Mouse (Mus musculus) neural tube, embryonic 14.5 days (tissue): ENCODE data around the gene Ccdc113. TPM values are rescaled to one million over a fixed set of nuclear protein-coding genes. Genes with fewer than 3 reads are reported as not detected.

Experiments
- ATAC-seq: fragments of 200-750 bp; cut with Nextera tagmentation; 2 replicates; pipeline ENCODE4 v1.8.0; 2017; ENCODE audit warnings: low read depth, mild to moderate bottlenecking, moderate TSS enrichment, moderate library complexity
- H3K27ac ChIP-seq: fragments of 300-500 bp; sonication (generic); 2 replicates; pipeline ENCODE4 v1.5.1; 2014; ENCODE audit warnings: low read depth, mild to moderate bottlenecking, control low read depth, low read length, moderate library complexity, mixed read lengths
- H3K27me3 ChIP-seq: fragments of 300-500 bp; sonication (generic); 2 replicates; pipeline ENCODE4 v1.6.1; 2014; ENCODE audit warnings: low read length; ENCODE audit not compliant: control insufficient read depth, insufficient read depth
- H3K36me3 ChIP-seq: fragments of 300-500 bp; sonication (generic); 2 replicates; pipeline ENCODE4 v1.6.1; 2014; ENCODE audit warnings: low read length, mixed read lengths; ENCODE audit not compliant: control insufficient read depth, insufficient read depth
- H3K4me1 ChIP-seq: fragments of 300-500 bp; sonication (generic); 2 replicates; pipeline ENCODE4 v1.6.1; 2014; ENCODE audit warnings: low read length; ENCODE audit not compliant: control insufficient read depth, insufficient read depth
- H3K4me2 ChIP-seq: fragments of 300-500 bp; sonication (generic); 2 replicates; pipeline ENCODE4 v1.6.1; 2014; ENCODE audit warnings: mild to moderate bottlenecking, low read depth, low read length, control low read depth
- H3K4me3 ChIP-seq: fragments of 300-500 bp; sonication (generic); 2 replicates; pipeline ENCODE4 v1.5.1; 2014; ENCODE audit warnings: low read depth, low read length, control low read depth, mixed read lengths
- H3K9ac ChIP-seq: fragments of 300-500 bp; sonication (generic); replicated peaks from 2 replicates; pipeline ENCODE4 v1.6.1; 2014; ENCODE audit warnings: low read depth, mild to moderate bottlenecking, control low read depth, low read length, mixed read lengths
- H3K9me3 ChIP-seq: fragments of 300-500 bp; sonication (generic); 2 replicates; pipeline ENCODE4 v1.6.1; 2016; ENCODE audit warnings: low read length; ENCODE audit not compliant: control insufficient read depth
- WGBS: fragments of 180-500 bp; shearing (Covaris S2); extraction: QIAGEN DNeasy Blood & Tissue Kit; methylation state at CpG from one replicate; pipeline ENCODE4 v1.1.7; 2014; 5-methylcytosine and 5-hydroxymethylcytosine counted together
- polyA plus RNA-seq: library from polyadenylated mRNA; unstranded; fragments of >200 nt; fragmentation: Nextera tagmentation; extraction: Ambion mirVana; gene quantifications from 2 replicates; pipeline ENCODE4 v1.2.1, GENCODE M21; 2014

The Ccdc113 gene
- polyA plus RNA-seq, 1 experiment from 2014 or later = 2.0 TPM

DNA sequence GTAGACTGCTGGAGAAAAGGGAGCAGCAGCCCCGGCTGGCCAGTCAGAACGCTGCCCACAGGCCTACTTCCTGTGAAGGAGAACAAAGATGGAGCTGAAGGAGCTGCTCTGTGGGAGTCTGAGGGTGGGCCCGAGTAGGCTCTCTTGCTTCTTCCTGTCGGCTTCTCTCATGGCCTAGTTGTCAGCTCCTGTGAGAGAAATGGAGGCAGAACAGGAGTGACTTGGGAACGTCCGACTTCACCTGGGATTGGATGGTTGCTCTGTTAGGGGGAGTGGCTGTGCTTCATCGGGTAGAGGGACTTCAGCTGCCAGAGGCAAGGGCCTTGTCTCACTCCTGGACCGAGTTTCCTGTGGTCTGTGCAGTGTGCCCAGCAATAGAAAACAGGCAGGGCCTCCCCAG, 14.0 kb downstream of the Ccdc113 start:
- 73% methylated on average over 8 of the region's 8 CpGs for WGBS
- Histone ChIP-seq H3K27me3 (no peaks in the 10 kb centered on the region), H3K36me3 (no peaks in the 10 kb centered on the region), H3K9me3 (no peaks in the 10 kb centered on the region), H3K4me1 (peaks cover 10% of the 10 kb centered on the region), H3K27ac (no peak overlapping the region), H3K9ac (no peak overlapping the region), H3K4me3 (no peak overlapping the region), H3K4me2 (no peak overlapping the region)
- no peak for ATAC-seq

DNA sequence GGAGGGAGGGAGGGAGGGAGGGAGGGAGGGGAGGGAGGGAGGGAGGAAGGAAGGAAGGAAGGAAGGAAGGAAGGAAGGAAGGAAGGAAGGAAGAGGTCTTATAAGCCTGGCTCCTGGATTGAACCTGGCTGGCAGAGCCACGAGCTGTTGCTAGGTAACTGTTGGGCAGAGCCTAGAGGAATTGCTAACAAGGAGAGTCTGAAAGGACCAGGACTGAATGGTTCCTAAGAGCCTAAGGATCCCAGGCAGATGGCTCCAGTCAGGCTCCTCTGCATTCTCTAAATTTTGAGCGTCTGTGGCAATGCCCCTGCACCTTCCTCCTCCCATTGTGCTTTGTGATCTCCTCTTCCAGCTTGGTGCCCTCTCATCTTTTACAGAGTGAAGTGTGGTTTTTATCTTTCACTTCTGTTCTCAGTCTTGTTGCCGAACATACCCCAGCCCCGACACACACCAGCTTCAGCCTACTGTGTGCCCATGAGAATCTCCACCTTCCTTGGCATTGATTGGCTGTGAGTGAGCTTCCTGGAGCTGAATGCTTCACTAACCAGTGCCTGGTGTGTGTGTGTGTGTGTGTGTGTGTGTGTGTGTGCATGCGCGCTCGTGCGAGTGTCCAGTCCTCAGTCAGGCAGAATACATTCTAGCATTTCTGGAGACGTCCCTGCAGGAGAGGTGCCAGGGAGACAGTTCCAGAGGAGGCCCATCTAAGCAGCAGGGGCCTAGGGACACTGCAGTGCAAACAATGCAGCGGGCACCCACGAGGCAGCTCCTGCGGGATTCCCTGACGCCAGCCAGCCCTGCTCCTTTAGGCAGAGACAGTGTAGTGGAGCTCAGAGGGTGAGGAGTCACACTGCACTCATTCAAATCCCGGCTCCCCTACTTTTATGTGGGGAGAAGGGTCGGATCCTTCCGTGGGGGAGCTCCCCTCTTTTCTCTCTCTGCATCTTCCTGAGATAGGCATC, 16.3 kb downstream of the Ccdc113 start:
- no peak overlapping the region for H3K4me2 ChIP-seq

DNA sequence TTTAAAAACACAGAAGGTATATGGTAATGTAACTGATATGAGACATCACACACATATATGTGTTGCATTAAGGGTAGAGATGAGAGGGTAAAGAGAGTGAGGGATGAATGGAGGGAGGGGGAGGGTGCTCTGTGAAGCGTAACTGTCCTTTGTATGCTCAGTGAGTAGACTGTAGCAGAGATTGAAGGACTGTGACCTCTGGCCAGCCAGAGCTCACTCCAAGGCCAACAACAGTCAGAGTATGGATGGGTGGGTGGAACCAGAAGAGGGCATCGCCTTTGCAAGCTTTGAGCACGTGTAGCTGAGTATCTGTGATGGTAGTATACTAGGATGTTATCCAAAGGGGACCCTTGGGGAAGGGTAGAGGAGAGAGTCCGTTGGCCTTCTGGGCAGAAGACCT, 17.7 kb downstream of the Ccdc113 start:
- H3K4me2 ChIP-seq = no peak overlapping the region
- no peak overlapping the region for H3K4me3 ChIP-seq
- H3K36me3 ChIP-seq = no peaks in the 10 kb centered on the region
- no peaks in the 10 kb centered on the region for H3K9me3 ChIP-seq
- peaks cover 8% of the 10 kb centered on the region for H3K4me1 ChIP-seq
- no peak overlapping the region for H3K9ac ChIP-seq
- WGBS = 73% methylated on average over 4 of the region's 4 CpGs
- H3K27ac ChIP-seq = no peak overlapping the region
- no peak for ATAC-seq
- no peaks in the 10 kb centered on the region for H3K27me3 ChIP-seq

More for the DNA sequence above, 16.3 kb downstream of the Ccdc113 start:
- H3K36me3 ChIP-seq = no peaks in the 10 kb centered on the region
- H3K9me3 ChIP-seq = no peaks in the 10 kb centered on the region
- H3K9ac ChIP-seq = no peak overlapping the region
- WGBS = 47% methylated on average over 16 of the region's 16 CpGs
- ATAC-seq = peak; percentile 84
- H3K27ac ChIP-seq = peak overlapping the region; percentile 55
- H3K4me1 ChIP-seq = peaks cover 10% of the 10 kb centered on the region
- no peak overlapping the region for H3K4me3 ChIP-seq
- no peaks in the 10 kb centered on the region for H3K27me3 ChIP-seq

DNA sequence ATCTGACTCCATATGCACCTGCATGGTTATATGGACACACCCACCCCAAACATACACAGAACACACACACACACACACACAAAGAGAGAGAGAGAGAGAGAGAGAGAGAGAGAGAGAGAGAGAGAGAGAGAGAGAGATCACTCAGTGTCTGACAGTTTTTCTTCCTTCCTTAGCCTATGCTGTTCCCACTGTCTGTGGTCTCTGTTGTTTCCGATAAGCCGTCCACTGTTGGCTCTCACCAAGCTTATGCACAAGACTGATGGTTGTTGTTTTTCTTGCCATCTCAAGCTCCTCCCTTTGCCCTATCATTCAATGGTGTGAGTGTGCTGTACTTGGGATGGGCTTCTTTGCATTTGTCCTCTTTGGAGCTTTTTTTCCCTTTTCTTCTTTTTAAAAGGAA, 22.1 kb downstream of the Ccdc113 start:
- no peak overlapping the region for H3K27ac ChIP-seq
- no peaks in the 10 kb centered on the region for H3K4me1 ChIP-seq
- no peaks in the 10 kb centered on the region for H3K27me3 ChIP-seq
- H3K9me3 ChIP-seq = no peaks in the 10 kb centered on the region
- 91% methylated on average over 2 of the region's 2 CpGs for WGBS
- no peak overlapping the region for H3K9ac ChIP-seq
- ATAC-seq = no peak
- H3K36me3 ChIP-seq = no peaks in the 10 kb centered on the region
- H3K4me2 ChIP-seq = no peak overlapping the region
- H3K4me3 ChIP-seq = no peak overlapping the region

- Histone ChIP-seq H3K4me1 (no peaks in the 10 kb centered on the region), H3K9ac (no peak overlapping the region), H3K36me3 (no peaks in the 10 kb centered on the region), H3K4me2 (no peak overlapping the region), H3K4me3 (no peak overlapping the region), H3K27ac (no peak overlapping the region), H3K27me3 (no peaks in the 10 kb centered on the region), H3K9me3 (no peaks in the 10 kb centered on the region)
- 76% methylated on average over 4 of the region's 4 CpGs for WGBS
- ATAC-seq = no peak
Observed at GRCm38 (mm10) chr8:95566217-95566616, 32.3 kb downstream of the Ccdc113 start.

DNA sequence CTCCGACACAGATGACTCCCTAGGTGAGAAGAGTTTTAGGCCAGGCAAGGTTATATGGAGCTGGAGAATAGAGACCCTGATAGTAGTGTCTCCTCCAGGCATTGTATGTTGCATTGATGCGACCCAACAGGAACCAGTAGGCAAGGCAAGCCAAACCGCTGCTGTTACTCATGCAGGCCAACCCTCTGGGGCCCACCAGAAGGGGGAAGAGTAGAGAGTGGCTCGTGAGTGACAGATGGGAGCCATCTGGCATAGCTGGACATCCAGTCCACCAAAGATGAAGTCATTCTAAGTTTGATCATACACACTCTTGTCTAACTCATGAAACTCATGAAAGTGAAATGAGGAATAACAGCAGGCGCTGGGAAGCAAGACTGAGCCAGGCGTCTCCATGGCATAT, 32.9 kb downstream of the Ccdc113 start:
- H3K4me3 ChIP-seq = no peak overlapping the region
- H3K27me3 ChIP-seq = no peaks in the 10 kb centered on the region
- H3K9ac ChIP-seq = no peak overlapping the region
- no peaks in the 10 kb centered on the region for H3K4me1 ChIP-seq
- H3K27ac ChIP-seq = no peak overlapping the region
- 78% methylated on average over 6 of the region's 6 CpGs for WGBS
- no peaks in the 10 kb centered on the region for H3K9me3 ChIP-seq
- H3K4me2 ChIP-seq = no peak overlapping the region
- ATAC-seq = no peak
- H3K36me3 ChIP-seq = no peaks in the 10 kb centered on the region

GRCm38 (mm10) chr8:95573146-95573545, 39.3 kb downstream of the Ccdc113 start:
- Histone ChIP-seq H3K4me1 (no peaks in the 10 kb centered on the region), H3K4me3 (no peak overlapping the region), H3K9ac (no peak overlapping the region), H3K27me3 (no peaks in the 10 kb centered on the region), H3K27ac (no peak overlapping the region), H3K36me3 (no peaks in the 10 kb centered on the region), H3K4me2 (no peak overlapping the region), H3K9me3 (no peaks in the 10 kb centered on the region)
- ATAC-seq = no peak
- 92% methylated on average over 5 of the region's 5 CpGs for WGBS

DNA sequence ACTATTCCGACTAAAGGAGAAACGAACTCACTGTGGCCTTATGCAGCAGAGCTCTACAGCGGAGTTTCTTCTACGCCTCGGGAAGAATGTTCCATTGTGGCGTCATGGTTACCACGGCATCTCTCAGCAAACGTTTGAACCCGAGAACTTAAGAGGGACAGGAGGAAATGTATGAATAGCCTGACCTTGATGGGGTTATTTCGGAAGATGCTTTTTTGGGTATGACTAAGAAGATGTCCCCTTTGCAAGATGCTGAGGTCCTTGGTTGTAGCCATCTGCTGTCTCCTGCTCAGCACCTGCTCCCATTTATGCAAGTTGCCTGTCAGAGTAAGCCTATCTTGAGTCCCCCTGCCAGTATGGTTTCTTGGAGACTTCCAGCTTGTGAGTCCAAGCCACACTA, 42.4 kb downstream of the Ccdc113 start, which contains the start of gene Prss54:
Gene Prss54, minus strand, starts transcription at position 101 of the 400 bp plus-strand sequence.
- Histone ChIP-seq H3K4me1 (no peaks in the 10 kb centered on the region), H3K27me3 (no peaks in the 10 kb centered on the region), H3K9me3 (no peaks in the 10 kb centered on the region), H3K36me3 (no peaks in the 10 kb centered on the region), H3K9ac (no peak within 1 kb of the TSS), H3K4me2 (no peak within 1 kb of the TSS), H3K4me3 (no peak within 1 kb of the TSS), H3K27ac (no peak within 1 kb of the TSS)
- no peak for ATAC-seq
- 84% methylated on average over 10 of the region's 10 CpGs for WGBS

- H3K4me2 ChIP-seq = no peak overlapping the region
- no peak overlapping the region for H3K27ac ChIP-seq
- no peaks in the 10 kb centered on the region for H3K9me3 ChIP-seq
- WGBS = 88% methylated on average over 1 of the region's 1 CpGs
- ATAC-seq = no peak
- no peaks in the 10 kb centered on the region for H3K36me3 ChIP-seq
- H3K9ac ChIP-seq = no peak overlapping the region
- H3K4me1 ChIP-seq = no peaks in the 10 kb centered on the region
- H3K27me3 ChIP-seq = no peaks in the 10 kb centered on the region
- no peak overlapping the region for H3K4me3 ChIP-seq
Observed at GRCm38 (mm10) chr8:95587339-95587738, 53.5 kb downstream of the Ccdc113 start.
